Mouse (Mus musculus) small intestine, adult 2 months (tissue): ENCODE results near the gene Parp3. TPM values are rescaled to one million over a fixed set of nuclear protein-coding genes. Genes with fewer than 3 reads are reported as not detected.
A peak's percentile ranks its signal among the peaks of the same experiment; 100 is the strongest.

Experiments
- H3K27ac ChIP-seq: fragments of 200-500 bp; 2 replicates; pipeline ENCODE4 v1.5.1; 2012; ENCODE audit warnings: low read depth, low read length, control low read depth, inconsistent platforms; ENCODE audit not compliant: insufficient read depth
- H3K27me3 ChIP-seq: fragments of 200-500 bp; 2 replicates; pipeline ENCODE4 v1.6.1; 2012; ENCODE audit warnings: mild to moderate bottlenecking, moderate library complexity, low read length, inconsistent platforms; ENCODE audit not compliant: control insufficient read depth, insufficient read depth
- H3K36me3 ChIP-seq: fragments of 200-500 bp; 2 replicates; pipeline ENCODE4 v1.6.1; 2012; ENCODE audit warnings: mild to moderate bottlenecking, low read length, control low read depth, inconsistent platforms; ENCODE audit not compliant: control insufficient read depth, insufficient read depth
- H3K4me1 ChIP-seq: fragments of 200-500 bp; 2 replicates; pipeline ENCODE4 v1.6.1; 2012; ENCODE audit warnings: low read length, inconsistent platforms, mixed read lengths; ENCODE audit not compliant: control insufficient read depth, insufficient read depth, insufficient read length
- H3K4me3 ChIP-seq: fragments of 200-500 bp; 2 replicates; pipeline ENCODE4 v1.5.1; 2012; ENCODE audit warnings: low read depth, mild to moderate bottlenecking, control low read depth, inconsistent platforms, low read length, moderate library complexity
- CTCF ChIP-seq: fragments of 200-500 bp; IDR thresholded peaks from 2 replicates; pipeline ENCODE4 v1.5.1; 2012; ENCODE audit warnings: low read depth, mild to moderate bottlenecking, control low read depth, inconsistent platforms, low read length, moderate library complexity, mixed read lengths; ENCODE audit not compliant: insufficient replicate concordance, insufficient read length; ENCODE audit errors: extremely low read depth
- POLR2A ChIP-seq: fragments of 200-500 bp; IDR thresholded peaks from 2 replicates; pipeline ENCODE4 v1.6.1; 2012; ENCODE audit warnings: low read depth, mild to moderate bottlenecking, control low read depth, inconsistent platforms, low read length, moderate library complexity
- WGBS: fragments of 180-500 bp; shearing (Covaris S2); methylation state at CpG from one replicate; pipeline ENCODE4 v1.1.7; 2018; 5-methylcytosine and 5-hydroxymethylcytosine counted together
- polyA plus RNA-seq: library from polyadenylated mRNA; depleted of rRNA; stranded (reverse); fragments of >200 nt; gene quantifications from 2 replicates; pipeline ENCODE4 v1.2.3, GENCODE M21; 2012; rRNA removed

Parp3 gene
- 13.5 and 19.5 TPM in 2 replicates for polyA plus RNA-seq

- TF ChIP-seq POLR2A = no peak
- peak; percentile 97 for TF ChIP-seq CTCF
Measured at GRCm38 (mm10) chr9:106476924-106477484, at the start of gene Parp3. Gene Parp3, minus strand, starts transcription at chr9:106476949.

GRCm38 (mm10) chr9:106519909-106520308 is 43.2 kb upstream of the Parp3 start:
- Histone ChIP-seq H3K27me3 (no peaks in the 10 kb centered on the region), H3K4me1 (no peaks in the 10 kb centered on the region), H3K36me3 (no peaks in the 10 kb centered on the region), H3K27ac (no peak overlapping the region), H3K4me3 (no peak overlapping the region)
- TF ChIP-seq POLR2A (no peak), CTCF (no peak)
- 40% methylated on average over 8 of the region's 8 CpGs for WGBS

More at GRCm38 (mm10) chr9:106476924-106477484, at the start of gene Parp3:
- Histone ChIP-seq H3K27ac (peak within 1 kb of the TSS; percentile 73), H3K4me3 (peak within 1 kb of the TSS; percentile 72), H3K27me3 (no peaks in the 10 kb centered on the region), H3K36me3 (peaks cover 7% of the 10 kb centered on the region), H3K4me1 (peaks cover 24% of the 10 kb centered on the region)
- under 1% methylated on average over 41 of the region's 41 CpGs for WGBS

- H3K4me3 ChIP-seq = no peak overlapping the region
- no peaks in the 10 kb centered on the region for H3K36me3 ChIP-seq
- H3K27ac ChIP-seq = no peak overlapping the region
- TF ChIP-seq POLR2A (no peak), CTCF (no peak)
- no peaks in the 10 kb centered on the region for H3K4me1 ChIP-seq
- 47% methylated on average over 2 of the region's 2 CpGs for WGBS
- no peaks in the 10 kb centered on the region for H3K27me3 ChIP-seq
Measured at GRCm38 (mm10) chr9:106519433-106519832, 42.7 kb upstream of the Parp3 start.

GRCm38 (mm10) chr9:106514273-106514672 is 37.5 kb upstream of the Parp3 start, which contains the start of gene Iqcf5:
Gene Iqcf5, plus strand, starts transcription at chr9:106514573.
- Histone ChIP-seq H3K27ac (no peak within 1 kb of the TSS), H3K4me1 (no peaks in the 10 kb centered on the region), H3K36me3 (no peaks in the 10 kb centered on the region), H3K27me3 (no peaks in the 10 kb centered on the region; the same call in 1 of the 2 replicates), H3K4me3 (no peak within 1 kb of the TSS)
- no peak for TF ChIP-seq POLR2A
- no peak for TF ChIP-seq CTCF
- 85% methylated on average over 4 of the region's 4 CpGs for WGBS

GRCm38 (mm10) chr9:106513566-106513965 is 36.8 kb upstream of the Parp3 start:
- H3K4me1 ChIP-seq = no peaks in the 10 kb centered on the region
- no peak overlapping the region for H3K27ac ChIP-seq
- no peaks in the 10 kb centered on the region; the same call in 1 of the 2 replicates for H3K27me3 ChIP-seq
- TF ChIP-seq POLR2A = no peak
- no peak for TF ChIP-seq CTCF
- H3K4me3 ChIP-seq = no peak overlapping the region
- H3K36me3 ChIP-seq = no peaks in the 10 kb centered on the region
- WGBS = 77% methylated on average over 6 of the region's 6 CpGs

- H3K36me3 ChIP-seq = no peaks in the 10 kb centered on the region
- TF ChIP-seq CTCF (no peak), POLR2A (no peak)
- H3K27ac ChIP-seq = no peak overlapping the region
- WGBS = 49% methylated on average over 13 of the region's 13 CpGs
- no peaks in the 10 kb centered on the region; the same call in none of the 2 replicates for H3K27me3 ChIP-seq
- H3K4me1 ChIP-seq = no peaks in the 10 kb centered on the region
- H3K4me3 ChIP-seq = no peak overlapping the region
Measured at GRCm38 (mm10) chr9:106512729-106513450, 36.1 kb upstream of the Parp3 start.

- 88% methylated on average over 10 of the region's 10 CpGs for WGBS
Measured at GRCm38 (mm10) chr9:106509356-106509755, 32.6 kb upstream of the Parp3 start.

More at GRCm38 (mm10) chr9:106509356-106509755, 32.6 kb upstream of the Parp3 start:
- Histone ChIP-seq H3K36me3 (no peaks in the 10 kb centered on the region), H3K27ac (no peak overlapping the region), H3K4me1 (no peaks in the 10 kb centered on the region), H3K4me3 (no peak overlapping the region), H3K27me3 (no peaks in the 10 kb centered on the region; the same call in none of the 2 replicates)
- TF ChIP-seq CTCF = no peak
